Mouse (Mus musculus) heart, embryonic 14.5 days (tissue): ENCODE data around the gene Rbm43. TPM values are rescaled to one million over a fixed set of nuclear protein-coding genes. Genes with fewer than 3 reads are reported as not detected.

Experiments
- ATAC-seq: fragments of 200-750 bp; cut with Nextera tagmentation; 2 replicates; pipeline ENCODE4 v1.8.0; 2017; ENCODE audit warnings: low read depth, moderate TSS enrichment; ENCODE audit not compliant: insufficient number of reproducible peaks, insufficient read depth, low FRiP score
- H3K27ac ChIP-seq, 2 experiments: fragments of 200-500 bp in 1 of 2; fragments of 300-500 bp in 1 of 2; sonication (generic) in 1 of 2; replicated peaks in 1 of 2; 2 replicates each; pipeline ENCODE4 v1.5.1; 2012 to 2014; ENCODE audit warnings: low read depth in 2 of 2, low read length in 2 of 2, control low read depth in 1 of 2, mild to moderate bottlenecking in 1 of 2, mixed read lengths in 1 of 2; ENCODE audit not compliant: control insufficient read depth in 1 of 2, insufficient read depth in 1 of 2
- H3K27me3 ChIP-seq: fragments of 300-500 bp; sonication (generic); 2 replicates; pipeline ENCODE4 v1.6.1; 2014; ENCODE audit warnings: mild to moderate bottlenecking, low read length, control low read depth; ENCODE audit not compliant: control insufficient read depth, insufficient read depth
- H3K36me3 ChIP-seq: fragments of 300-500 bp; sonication (generic); 2 replicates; pipeline ENCODE4 v1.6.1; 2014; ENCODE audit warnings: mild to moderate bottlenecking, control low read depth, low read length, mixed read lengths; ENCODE audit not compliant: control insufficient read depth, insufficient read depth
- H3K4me1 ChIP-seq, 2 experiments: fragments of 200-500 bp in 1 of 2; fragments of 300-500 bp in 1 of 2; sonication (generic) in 1 of 2; 2 replicates each; pipeline ENCODE4 v1.6.1; 2012 to 2014; ENCODE audit warnings: low read length in 2 of 2, control low read depth in 1 of 2, mixed read lengths in 1 of 2; ENCODE audit not compliant: control insufficient read depth in 2 of 2, insufficient read depth in 2 of 2
- H3K4me2 ChIP-seq: fragments of 300-500 bp; sonication (generic); 2 replicates; pipeline ENCODE4 v1.6.1; 2014; ENCODE audit warnings: mild to moderate bottlenecking, low read length
- H3K4me3 ChIP-seq, 2 experiments: fragments of 200-500 bp in 1 of 2; fragments of 300-500 bp in 1 of 2; sonication (generic) in 1 of 2; 2 replicates each; pipeline ENCODE4 v1.5.1; 2012 to 2014; ENCODE audit warnings: low read length in 2 of 2, mild to moderate bottlenecking in 2 of 2, control low read depth in 1 of 2, low read depth in 1 of 2, moderate library complexity in 1 of 2; ENCODE audit not compliant: control insufficient read depth in 1 of 2, insufficient read depth in 1 of 2
- H3K9ac ChIP-seq: fragments of 300-500 bp; sonication (generic); 2 replicates; pipeline ENCODE4 v1.6.1; 2014; ENCODE audit warnings: mild to moderate bottlenecking, low read length
- H3K9me3 ChIP-seq: fragments of 300-500 bp; sonication (generic); 2 replicates; pipeline ENCODE4 v1.6.1; 2016; ENCODE audit warnings: low read length, control low read depth; ENCODE audit not compliant: control insufficient read depth
- WGBS: fragments of 180-500 bp; shearing (Covaris S2); extraction: QIAGEN DNeasy Blood & Tissue Kit; methylation state at CpG from one replicate; pipeline ENCODE4 v1.1.7; 2014; 5-methylcytosine and 5-hydroxymethylcytosine counted together
- polyA plus RNA-seq: library from polyadenylated mRNA; unstranded; fragments of >200 nt; fragmentation: Nextera tagmentation; extraction: Ambion mirVana; gene quantifications from 2 replicates; pipeline ENCODE4 v1.2.1, GENCODE M21; 2014

The Rbm43 gene
- polyA plus RNA-seq, 1 experiment from 2014 or later, result 13.6 TPM

GRCm38 (mm10) chr2:51880143-51880542, 54.8 kb downstream of the Rbm43 start:
- H3K4me2 ChIP-seq, result no peak overlapping the region
- no peak overlapping the region for H3K27ac ChIP-seq
- H3K27me3 ChIP-seq, result no peaks in the 10 kb centered on the region
- no peak for ATAC-seq
- no peak overlapping the region for H3K9ac ChIP-seq
- H3K4me1 ChIP-seq, result no peaks in the 10 kb centered on the region
- WGBS, result 65% methylated on average over 1 of the region's 1 CpGs
- H3K9me3 ChIP-seq, result no peaks in the 10 kb centered on the region
- no peaks in the 10 kb centered on the region for H3K36me3 ChIP-seq
- H3K4me3 ChIP-seq, result no peak overlapping the region

Other genes with a start within 250 kb of the Rbm43 start
- gene Nmi, start 38.3 kb upstream of the Rbm43 start, polyA plus RNA-seq, result 18.0 and 18.3 TPM in 2 replicates
- gene Tnfaip6, start 102.8 kb upstream of the Rbm43 start, polyA plus RNA-seq, result 2.5 TPM in 2 replicates
- gene Rif1, start 137.7 kb upstream of the Rbm43 start, polyA plus RNA-seq, result 24.7 and 31.0 TPM in 2 replicates